In genomic region chr5:113471417-113471816, GRCm38 (mm10) we compare ENCODE assay signal across 9 mouse cellular contexts. TPM values are rescaled to one million over a fixed set of nuclear protein-coding genes. Genes with fewer than 3 reads are reported as not detected.
A peak's percentile ranks its signal among the peaks of the same experiment; 100 is the strongest.
DNase-seq lines count a peak whose midpoint lies in the region; ATAC-seq and TF ChIP-seq lines count a peak whose summit lies in the region.
"Had no signal": no experiment of that assay in that cellular context is flagged by ENCODE, and none has a peak within 500 bp of the region (broad histone marks: within the 10 kb centered on the region; RNA-seq: fewer than 3 reads in every experiment).

No protein-coding gene starts in this region.

- TF ChIP-seq POLR2A in bone marrow, adult 2 months (IDR thresholded peaks at IDR 0.05; ENCODE audit: borderline replicate concordance, control insufficient read depth, low read depth, low read length) = no peak

- 35% methylated on average over 4 of the region's 4 CpGs for WGBS in bone marrow, adult 2 months
- WGBS in lung, embryonic 14.5 days = 43% methylated on average over 4 of the region's 4 CpGs

- no peak overlapping the region for H3K27ac ChIP-seq in bone marrow, adult 2 months (ENCODE audit: control insufficient read depth, insufficient read depth, low read depth, low read length, poor library complexity)
- no peak overlapping the region for H3K27ac ChIP-seq in lung, embryonic 14.5 days (ENCODE audit: low read depth)
- H3K27ac ChIP-seq: neural tube, embryonic 12.5 days had no signal

- no peak for ATAC-seq in lung, embryonic 14.5 days (ENCODE audit: insufficient read depth)
- ATAC-seq in megakaryocyte-erythroid progenitor cell, adult 5-6 weeks (replicated peaks; ENCODE audit: low FRiP score, low TSS enrichment, poor library complexity, severe bottlenecking) = no peak; the same call in 1 of the 2 replicates

- no peak overlapping the region for H3K4me3 ChIP-seq in bone marrow, adult 2 months (replicated peaks; ENCODE audit: control insufficient read depth, low read depth, low read length)
- no peak overlapping the region for H3K4me3 ChIP-seq in lung, embryonic 14.5 days (ENCODE audit: low read depth, low read length)
- H3K4me3 ChIP-seq: neural tube, embryonic 12.5 days had no signal

- no peaks in the 10 kb centered on the region for H3K36me3 ChIP-seq in lung, embryonic 14.5 days (ENCODE audit: insufficient read depth)
- H3K36me3 ChIP-seq: neural tube, embryonic 12.5 days had no signal

- H3K4me1 ChIP-seq in bone marrow, adult 2 months (ENCODE audit: control insufficient read depth, insufficient read depth, low read length) = no peaks in the 10 kb centered on the region
- H3K4me1 ChIP-seq in lung, embryonic 14.5 days (ENCODE audit: insufficient read depth) = 0 out of 2 replicates have a peak, but pooled peaks cover 2% of the 10 kb centered on the region

- H3K27me3 ChIP-seq in lung, embryonic 14.5 days (ENCODE audit: insufficient read depth, low read length) = no peaks in the 10 kb centered on the region
- H3K27me3 ChIP-seq: neural tube, embryonic 12.5 days had no signal

- H3K9me3 ChIP-seq in lung, embryonic 14.5 days (ENCODE audit: low read depth, low read length) = no peaks in the 10 kb centered on the region
- H3K9me3 ChIP-seq: neural tube, embryonic 12.5 days had no signal

- peak; percentile 68 for TF ChIP-seq CTCF in bone marrow, adult 2 months (IDR thresholded peaks at IDR 0.05; ENCODE audit: control insufficient read depth, insufficient read depth, low read length)
- TF ChIP-seq CTCF in lung, embryonic 14.5 days (IDR thresholded peaks at IDR 0.05; ENCODE audit: low read depth) = peak; percentile 73

- no peak overlapping the region for H3K4me2 ChIP-seq in lung, embryonic 14.5 days
- H3K4me2 ChIP-seq: neural tube, embryonic 12.5 days had no signal

- DNase-seq in 3T3-L1 (ENCODE audit: low read depth, low spot score) = peak; percentile 69
- peak; percentile 68 for DNase-seq in CD4-positive helper T cell, adult 2 months (ENCODE audit: low read depth, low spot score)
- peak; percentile 51 for DNase-seq in forelimb bud, embryonic 11.5 days (ENCODE audit: low read depth, low spot score)
- DNase-seq in kidney, postnatal 14 days = peak; percentile 65
- DNase-seq in lung, embryonic 14.5 days = peak; percentile 80
- peak; percentile 24 to 72 for DNase-seq in spleen, adult 18-20 months

- H3K9ac ChIP-seq in lung, embryonic 14.5 days = no peak overlapping the region
- H3K9ac ChIP-seq: neural tube, embryonic 12.5 days had no signal

RNA-seq across cellular contexts. Expression of gene Wscd2, which starts 18.7 kb away (rescaled TPM):
- 0.30 TPM in 1 of 2 replicates, not detected in the other for polyA plus RNA-seq in bone marrow, adult 2 months (2011; ENCODE audit: insufficient read depth, insufficient read length, low replicate concordance, missing spikeins)
- polyA plus RNA-seq in lung, embryonic 14.5 days (2014; fragmentation: Nextera tagmentation; extraction: Ambion mirVana) = 5.9 and 6.4 TPM in 2 replicates
- not detected in 2 replicates for total RNA-seq in megakaryocyte-erythroid progenitor cell, adult 5-6 weeks (2014; fragmentation: Nextera tagmentation)
- total RNA-seq in megakaryocyte-erythroid progenitor cell, adult 5-6 weeks (2017) = not detected in 2 replicates
